Comparison of ENCODE assay signal across 8 mouse cellular contexts in genomic region chr14:21075751-21076500, GRCm38 (mm10). TPM values are rescaled to one million over a fixed set of nuclear protein-coding genes. Genes with fewer than 3 reads are reported as not detected.
A peak's percentile ranks its signal among the peaks of the same experiment; 100 is the strongest.
DNase-seq lines count a peak whose midpoint lies in the region; ATAC-seq lines count a peak whose summit lies in the region.

No protein-coding gene starts in this region.

- peak overlapping the region; percentile 76 for H3K9ac ChIP-seq in intestine, embryonic 16.5 days (ENCODE audit: low read depth, low read length)

- WGBS in intestine, embryonic 16.5 days, result under 1% methylated on average over 59 of the region's 59 CpGs
- WGBS in midbrain, embryonic 10.5 days, result under 1% methylated on average over 59 of the region's 59 CpGs

- peak; percentile 98 for ATAC-seq in intestine, embryonic 16.5 days

- no peaks in the 10 kb centered on the region for H3K27me3 ChIP-seq in intestine, embryonic 16.5 days (replicated peaks; ENCODE audit: control insufficient read depth, insufficient read depth, low read length)
- H3K27me3 ChIP-seq in midbrain, embryonic 10.5 days (ENCODE audit: low read depth, poor library complexity, severe bottlenecking), result no peaks in the 10 kb centered on the region

- H3K27ac ChIP-seq in intestine, embryonic 16.5 days (ENCODE audit: low read length), result peak overlapping the region; percentile 88
- peak overlapping the region; percentile 86 for H3K27ac ChIP-seq in midbrain, embryonic 10.5 days (replicated peaks)

- intact Hi-C loops in gastrocnemius, postnatal 36 days (cut with DNase I), result loop anchor here (2.0 to 5.0 kb wide), 2 partner anchors 23 to 41 kb away; partner anchors contain the start of genes Adk and Ap3m1
- intact Hi-C loops in left cerebral cortex, postnatal 36 days (cut with DNase I), result no loop called here

- H3K4me2 ChIP-seq in intestine, embryonic 16.5 days (ENCODE audit: low read depth, low read length), result peak overlapping the region; percentile 80

- H3K4me1 ChIP-seq in intestine, embryonic 16.5 days (ENCODE audit: control insufficient read depth, insufficient read depth, low read length), result peaks cover 19% of the 10 kb centered on the region
- H3K4me1 ChIP-seq in midbrain, embryonic 10.5 days, result peaks cover 13% of the 10 kb centered on the region

- no peaks in the 10 kb centered on the region for H3K9me3 ChIP-seq in intestine, embryonic 16.5 days (ENCODE audit: control insufficient read depth, low read length)
- no peaks in the 10 kb centered on the region for H3K9me3 ChIP-seq in midbrain, embryonic 10.5 days (replicated peaks)

- H3K36me3 ChIP-seq in intestine, embryonic 16.5 days (ENCODE audit: control insufficient read depth, insufficient read depth, low read length), result no peaks in the 10 kb centered on the region
- H3K36me3 ChIP-seq in midbrain, embryonic 10.5 days, result no peaks in the 10 kb centered on the region

- H3K4me3 ChIP-seq in intestine, embryonic 16.5 days (ENCODE audit: low read length), result peak overlapping the region; percentile 66
- H3K4me3 ChIP-seq in midbrain, embryonic 10.5 days, result peak overlapping the region; percentile 74

- DNase-seq in adrenal gland, adult 8-10 months, result peak; percentile 92
- DNase-seq in embryo, embryonic 11.5 days (ENCODE audit: low read depth, low spot score), result peak; percentile 84
- DNase-seq in gastrocnemius, postnatal 36 days, result peak; percentile 86 to 90
- peak; percentile 87 to 91 for DNase-seq in left cerebral cortex, postnatal 36 days (ENCODE audit: low spot score in 2 of 2)
- peak; percentile 89 for DNase-seq in midbrain, embryonic 10.5 days (ENCODE audit: low spot score)
- DNase-seq in right cerebral cortex, postnatal 36 days (ENCODE audit: low spot score in 2 of 2), result peak; percentile 75 to 77
- DNase-seq in urinary bladder, postnatal 4 days (ENCODE audit: low spot score in 2 of 2), result peak; percentile 86 to 89

RNA-seq across cellular contexts. Expression of gene Adk, which starts 23.6 kb away (rescaled TPM):
- 100 to 1,000 TPM; 151 to 212 (median 178) TPM for total RNA-seq in adrenal gland, adult 8-10 months (2022)
- 100 to 1,000 TPM in 1 of 2 experiments, 10 to 100 TPM in 1; 94.0 to 111 TPM for total RNA-seq in gastrocnemius, postnatal 36 days (2021)
- polyA plus RNA-seq in intestine, embryonic 16.5 days (2015; fragmentation: Nextera tagmentation; extraction: Ambion mirVana), result 244 and 262 TPM in 2 replicates
- 10 to 100 TPM; 63.6 to 66.2 TPM for total RNA-seq in left cerebral cortex, postnatal 36 days (2021)
- 122 and 153 TPM in 2 replicates for polyA plus RNA-seq in midbrain, embryonic 10.5 days (2016; fragmentation: Nextera tagmentation; extraction: Ambion mirVana)

RNA-seq across cellular contexts. Expression of gene Ap3m1, which starts 23.6 kb away (rescaled TPM):
- total RNA-seq in adrenal gland, adult 8-10 months (2022), result 100 to 1,000 TPM in 3 of 4 experiments, 10 to 100 TPM in 1; 97.7 to 120 (median 110) TPM
- 10 to 100 TPM; 34.7 to 35.6 TPM for total RNA-seq in gastrocnemius, postnatal 36 days (2021)
- polyA plus RNA-seq in intestine, embryonic 16.5 days (2015; fragmentation: Nextera tagmentation; extraction: Ambion mirVana), result 82.1 and 93.0 TPM in 2 replicates
- total RNA-seq in left cerebral cortex, postnatal 36 days (2021), result 10 to 100 TPM; 61.7 to 62.0 TPM
- polyA plus RNA-seq in midbrain, embryonic 10.5 days (2016; fragmentation: Nextera tagmentation; extraction: Ambion mirVana), result 108 and 122 TPM in 2 replicates

Comparison
In these comparisons a context has a peak if more than half of its experiments do, and no peak if none do; other contexts are left out.
1. Peak in every context shown above with its lines: DNase-seq, ATAC-seq, H3K4me3 ChIP-seq and H3K27ac ChIP-seq.